Mouse (Mus musculus): Measurements from ENCODE around the gene Gm3239.
"Not testable (repeated sequence)": the region's sequence is repeated elsewhere in the genome, so short reads cannot be mapped to it uniquely, and the experiment has no call there.

Gm3239 gene

DNA sequence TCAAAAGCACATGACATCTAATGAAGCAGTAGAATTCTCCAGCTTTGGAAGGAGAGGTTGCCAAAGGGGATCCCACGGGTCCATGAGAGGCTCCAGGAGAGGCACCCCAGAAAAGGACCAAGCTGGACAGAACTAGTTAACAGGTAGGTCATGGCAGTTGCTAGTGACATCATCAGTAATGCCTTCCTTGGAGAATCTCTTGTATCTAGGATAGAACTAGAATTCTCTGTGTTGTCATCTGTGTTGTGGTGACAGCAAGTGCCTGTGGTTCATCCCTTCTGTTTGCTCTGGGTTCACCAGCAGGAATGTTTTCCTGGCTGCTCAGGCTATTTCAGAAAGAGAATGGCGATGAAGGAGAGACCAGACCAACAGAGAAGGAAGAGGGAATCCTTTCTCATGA lies at the start of gene Gm3239:
TSS of gene Gm3239 (plus strand) at position 301 of the 400 bp plus-strand sequence.
- DNase-seq: not testable (repeated sequence)

DNA sequence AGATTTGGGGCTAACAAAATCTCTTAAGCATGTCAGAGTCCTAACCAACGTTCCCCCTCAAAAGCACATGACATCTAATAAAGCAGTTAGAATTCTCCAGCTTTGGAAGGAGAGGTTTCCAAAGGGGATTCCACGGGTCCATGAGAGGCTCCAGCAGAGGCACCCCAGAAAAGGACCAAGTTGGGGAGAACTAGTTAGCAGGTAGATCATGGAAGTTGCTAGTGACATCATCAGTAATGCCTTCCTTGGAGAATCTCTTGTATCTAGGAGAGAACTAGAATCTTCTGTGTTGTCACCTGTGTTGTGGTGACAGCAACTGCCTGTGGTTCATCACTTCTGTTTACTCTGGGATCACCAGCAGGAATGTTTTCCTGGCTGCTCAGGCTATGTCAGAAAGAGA lies 31.9 kb upstream of the Gm3239 start, which contains the start of gene Gm8159:
TSS of gene Gm8159 (plus strand) at position 301 of the 400 bp plus-strand sequence.
- not testable (repeated sequence) for DNase-seq

DNA sequence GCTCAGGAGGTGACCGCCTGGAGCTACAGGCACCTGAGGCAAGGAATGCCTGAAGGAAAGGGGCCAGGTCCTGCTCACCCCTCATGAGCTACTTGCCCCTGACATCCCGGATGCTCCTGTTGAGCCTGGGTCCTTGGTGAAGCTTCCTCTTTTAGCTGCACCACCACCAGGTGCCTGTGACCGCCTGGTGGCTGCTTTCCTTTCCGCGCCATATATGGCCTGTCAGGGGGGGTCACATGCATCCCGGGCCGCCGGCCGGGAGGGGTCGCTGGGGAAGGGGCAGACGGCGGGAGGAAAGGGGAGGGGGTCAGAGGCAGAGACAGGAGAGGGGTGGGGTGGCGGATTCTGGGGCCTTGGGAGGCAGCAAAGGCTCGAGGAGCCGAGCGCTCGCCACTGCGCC lies 14.7 kb upstream of the Gm3239 start:
- DNase-seq: not testable (repeated sequence)

DNA sequence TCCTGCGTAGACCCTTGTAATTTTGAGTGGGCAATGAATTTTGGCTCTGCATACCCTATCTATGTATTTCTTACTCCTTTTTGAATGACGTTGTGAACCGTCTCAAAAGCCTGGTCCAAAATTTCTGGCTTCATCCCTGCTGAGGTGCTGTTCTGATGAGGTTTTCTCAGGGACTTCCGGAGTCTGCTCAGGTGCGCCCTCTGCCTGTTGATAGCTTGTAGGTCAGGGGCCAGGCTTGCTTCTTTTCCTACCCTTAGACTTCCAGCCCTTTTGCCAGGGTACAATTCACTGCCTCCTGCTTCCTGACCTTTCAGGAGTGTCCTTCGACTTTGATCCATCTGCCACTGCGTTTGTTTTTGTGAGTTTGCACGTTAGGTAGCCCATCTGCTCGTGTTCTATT lies 13.7 kb upstream of the Gm3239 start:
- peak; percentile 5 for DNase-seq

DNA sequence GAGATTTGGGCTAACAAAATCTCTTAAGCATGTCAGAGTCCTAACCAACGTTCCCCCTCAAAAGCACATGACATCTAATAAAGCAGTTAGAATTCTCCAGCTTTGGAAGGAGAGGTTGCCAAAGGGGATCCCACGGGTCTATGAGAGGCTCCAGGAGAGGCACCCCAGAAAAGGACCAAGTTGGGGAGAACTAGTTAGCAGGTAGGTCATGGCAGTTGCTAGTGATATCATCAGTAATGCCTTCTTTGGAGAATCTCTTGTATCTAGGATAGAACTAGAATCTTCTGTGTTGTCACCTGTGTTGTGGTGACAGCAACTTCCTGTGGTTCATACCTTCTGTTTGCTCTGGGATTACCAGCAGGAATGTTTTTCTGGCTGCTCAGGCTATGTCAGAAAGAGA lies 44.9 kb downstream of the Gm3239 start, which contains the start of gene Gm7876:
TSS of gene Gm7876 (plus strand) at position 301 of the 400 bp plus-strand sequence.
- not testable (repeated sequence) for DNase-seq

Data from kidney, adult 9 months (tissue).